Mouse (Mus musculus) limb, embryonic 10.5 days (tissue): ENCODE measurements around the gene Mesd. TPM values are rescaled to one million over a fixed set of nuclear protein-coding genes. Genes with fewer than 3 reads are reported as not detected.
"Not testable (repeated sequence)": the region's sequence is repeated elsewhere in the genome, so short reads cannot be mapped to it uniquely, and the experiment has no call there.

Source experiments
- DNase-seq: peaks from one replicate; pipeline ENCODE4 v3.0.0-alpha.2; 2017; ENCODE audit warnings: low spot score
- H3K27ac ChIP-seq: fragments of 300-500 bp; sonication (generic); 2 replicates; pipeline ENCODE4 v1.5.1; 2016; ENCODE audit warnings: mild to moderate bottlenecking
- H3K27me3 ChIP-seq: fragments of 300-500 bp; sonication (generic); 2 replicates; pipeline ENCODE4 v1.6.1; 2016; ENCODE audit warnings: low read depth, mild to moderate bottlenecking; ENCODE audit not compliant: poor library complexity, severe bottlenecking
- H3K36me3 ChIP-seq: fragments of 300-500 bp; sonication (generic); 2 replicates; pipeline ENCODE4 v1.6.1; 2016; ENCODE audit warnings: mild to moderate bottlenecking, moderate library complexity
- H3K4me1 ChIP-seq: fragments of 300-500 bp; sonication (generic); 2 replicates; pipeline ENCODE4 v1.6.1; 2016
- H3K4me3 ChIP-seq: fragments of 300-500 bp; sonication (generic); 2 replicates; pipeline ENCODE4 v1.5.1; 2016; ENCODE audit warnings: mild to moderate bottlenecking, moderate library complexity
- H3K9me3 ChIP-seq: fragments of 300-500 bp; sonication (generic); replicated peaks from 2 replicates; pipeline ENCODE4 v1.6.1; 2016; ENCODE audit warnings: mild to moderate bottlenecking
- WGBS: fragments of 180-500 bp; shearing (Covaris S2); methylation state at CpG from one replicate; pipeline ENCODE4 v1.1.7; 2016; 5-methylcytosine and 5-hydroxymethylcytosine counted together
- polyA plus RNA-seq: library from polyadenylated mRNA; unstranded; fragments of >200 nt; fragmentation: Nextera tagmentation; extraction: Ambion mirVana; gene quantifications from 2 replicates; pipeline ENCODE4 v1.2.1, GENCODE M21; 2016

The Mesd gene
- polyA plus RNA-seq, 1 experiment from 2014 or later = 104 TPM

- peak overlapping the region; percentile 92 for H3K4me3 ChIP-seq
- peaks cover 28% of the 10 kb centered on the region for H3K36me3 ChIP-seq
- DNase-seq = no peak
- H3K27me3 ChIP-seq = no peaks in the 10 kb centered on the region
- H3K9me3 ChIP-seq = 0 out of 2 replicates have a peak, but pooled peaks cover 2% of the 10 kb centered on the region
- H3K4me1 ChIP-seq = peaks cover 54% of the 10 kb centered on the region
- H3K27ac ChIP-seq = peak overlapping the region; percentile 98
- WGBS = 62% methylated on average over 6 of the region's 6 CpGs
Measured at GRCm38 (mm10) chr7:83884921-83885532, 761 bp downstream of the Mesd start.

- peaks cover 23% of the 10 kb centered on the region for H3K36me3 ChIP-seq
- H3K27ac ChIP-seq = 0 out of 2 replicates have a peak overlapping the region, but pooled peaks have one; percentile 98
- peaks cover 46% of the 10 kb centered on the region for H3K4me1 ChIP-seq
- DNase-seq = no peak
- 0 out of 2 replicates have a peak, but pooled peaks cover 2% of the 10 kb centered on the region for H3K9me3 ChIP-seq
- H3K4me3 ChIP-seq = no peak overlapping the region
- H3K27me3 ChIP-seq = no peaks in the 10 kb centered on the region
- 90% methylated on average over 4 of the region's 4 CpGs for WGBS
Measured at GRCm38 (mm10) chr7:83885835-83886234, 1.6 kb downstream of the Mesd start.

DNA sequence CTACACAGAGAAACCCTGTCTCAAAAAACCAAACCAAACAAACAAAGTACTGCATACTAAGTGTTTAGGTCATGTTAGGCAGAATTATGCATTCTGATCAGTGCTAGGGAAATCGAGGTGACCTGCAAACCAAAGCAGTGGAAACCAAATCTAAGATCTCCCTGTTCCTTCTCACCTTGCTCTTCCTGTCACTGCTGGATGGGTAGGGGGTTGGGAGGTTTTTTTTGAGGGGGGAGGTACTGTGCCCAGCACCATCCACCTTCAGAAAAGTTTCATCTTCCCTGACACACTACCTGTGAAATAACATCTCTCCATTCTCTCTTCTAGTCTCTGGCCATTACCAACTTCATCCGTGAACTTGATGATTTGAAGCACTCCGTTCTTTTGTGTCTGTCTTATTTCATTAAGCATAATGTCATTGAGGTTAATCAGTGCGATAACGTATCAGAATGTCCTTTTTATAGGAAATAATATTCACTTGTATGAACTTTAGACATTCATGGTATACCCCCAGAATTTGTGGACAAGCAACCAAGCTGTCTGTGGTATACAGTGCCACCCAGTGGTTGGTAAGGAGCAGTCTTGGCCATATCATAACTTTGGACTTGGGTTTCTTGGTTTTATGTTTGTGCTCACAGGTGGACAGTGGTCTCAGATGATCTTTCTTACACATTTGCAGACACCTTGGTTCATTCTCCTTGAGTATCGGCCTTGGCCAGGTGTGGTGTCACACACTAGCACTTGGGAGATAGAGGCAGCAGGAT lies 2.3 kb downstream of the Mesd start:
- 0 out of 2 replicates have a peak, but pooled peaks cover 2% of the 10 kb centered on the region for H3K9me3 ChIP-seq
- no peak overlapping the region for H3K4me3 ChIP-seq
- H3K36me3 ChIP-seq = peaks cover 16% of the 10 kb centered on the region
- peak; percentile 41 for DNase-seq
- no peak overlapping the region for H3K27ac ChIP-seq
- H3K27me3 ChIP-seq = no peaks in the 10 kb centered on the region
- 94% methylated on average over 6 of the region's 6 CpGs for WGBS
- H3K4me1 ChIP-seq = peaks cover 42% of the 10 kb centered on the region

- Histone ChIP-seq H3K27ac (no peak overlapping the region), H3K4me3 (no peak overlapping the region), H3K4me1 (peaks cover 35% of the 10 kb centered on the region), H3K27me3 (no peaks in the 10 kb centered on the region), H3K36me3 (peaks cover 4% of the 10 kb centered on the region), H3K9me3 (0 out of 2 replicates have a peak, but pooled peaks cover 2% of the 10 kb centered on the region)
- WGBS = 72% methylated on average over 3 of the region's 3 CpGs
- DNase-seq = no peak
Measured at GRCm38 (mm10) chr7:83889383-83889782, 5.1 kb downstream of the Mesd start.

- H3K9me3 ChIP-seq, H3K27ac ChIP-seq, H3K27me3 ChIP-seq, DNase-seq, H3K36me3 ChIP-seq, H3K4me3 ChIP-seq: not testable (repeated sequence)
- H3K4me1 ChIP-seq = peaks cover 29% of the 10 kb centered on the region
- WGBS = 82% methylated on average over 5 of the region's 5 CpGs
Measured at GRCm38 (mm10) chr7:83889946-83890345, 5.7 kb downstream of the Mesd start.

GRCm38 (mm10) chr7:83891433-83892332 lies 7.4 kb downstream of the Mesd start:
- peaks cover 24% of the 10 kb centered on the region for H3K4me1 ChIP-seq
- DNase-seq = peak; percentile 98
- WGBS = 5% methylated on average over 44 of the region's 44 CpGs
- H3K36me3 ChIP-seq = peaks cover 25% of the 10 kb centered on the region
- H3K27ac ChIP-seq = peak overlapping the region; percentile 93
- H3K27me3 ChIP-seq = no peaks in the 10 kb centered on the region
- H3K9me3 ChIP-seq = no peaks in the 10 kb centered on the region
- peak overlapping the region; percentile 85 for H3K4me3 ChIP-seq

- no peaks in the 10 kb centered on the region for H3K27me3 ChIP-seq
- no peak for DNase-seq
- 0% methylated on average over 21 of the region's 21 CpGs for WGBS
Measured at GRCm38 (mm10) chr7:83892333-83892669, 8.0 kb downstream of the Mesd start.

DNA sequence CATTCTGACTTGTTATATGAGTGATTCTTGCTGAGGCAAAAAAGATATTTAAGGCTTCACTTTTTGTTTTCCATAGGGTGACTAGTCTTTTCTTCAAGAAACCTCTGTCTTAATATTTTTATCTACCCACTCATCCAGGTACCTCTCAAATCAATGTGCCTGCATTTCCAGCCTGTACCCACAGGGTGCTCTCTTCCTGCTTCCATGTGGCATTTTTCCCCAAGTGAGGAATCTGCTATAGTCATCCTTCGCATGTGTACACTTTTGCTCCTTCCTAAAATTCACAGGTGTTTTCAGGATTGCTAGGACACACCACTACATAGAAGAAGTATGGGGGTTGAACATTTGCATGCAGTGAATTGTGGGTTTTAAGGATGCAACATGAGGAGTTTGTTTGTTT lies 10.1 kb downstream of the Mesd start:
- Histone ChIP-seq H3K4me3 (no peak overlapping the region), H3K27ac (no peak overlapping the region), H3K27me3 (no peaks in the 10 kb centered on the region), H3K4me1 (peaks cover 24% of the 10 kb centered on the region), H3K36me3 (peaks cover 49% of the 10 kb centered on the region), H3K9me3 (no peaks in the 10 kb centered on the region)
- DNase-seq = no peak
- 94% methylated on average over 1 of the region's 1 CpGs for WGBS

More at GRCm38 (mm10) chr7:83892333-83892669, 8.0 kb downstream of the Mesd start:
- H3K27ac ChIP-seq = peak overlapping the region; percentile 93
- H3K36me3 ChIP-seq = peaks cover 29% of the 10 kb centered on the region
- H3K4me1 ChIP-seq = peaks cover 24% of the 10 kb centered on the region
- H3K9me3 ChIP-seq = no peaks in the 10 kb centered on the region
- peak overlapping the region; percentile 85 for H3K4me3 ChIP-seq

DNA sequence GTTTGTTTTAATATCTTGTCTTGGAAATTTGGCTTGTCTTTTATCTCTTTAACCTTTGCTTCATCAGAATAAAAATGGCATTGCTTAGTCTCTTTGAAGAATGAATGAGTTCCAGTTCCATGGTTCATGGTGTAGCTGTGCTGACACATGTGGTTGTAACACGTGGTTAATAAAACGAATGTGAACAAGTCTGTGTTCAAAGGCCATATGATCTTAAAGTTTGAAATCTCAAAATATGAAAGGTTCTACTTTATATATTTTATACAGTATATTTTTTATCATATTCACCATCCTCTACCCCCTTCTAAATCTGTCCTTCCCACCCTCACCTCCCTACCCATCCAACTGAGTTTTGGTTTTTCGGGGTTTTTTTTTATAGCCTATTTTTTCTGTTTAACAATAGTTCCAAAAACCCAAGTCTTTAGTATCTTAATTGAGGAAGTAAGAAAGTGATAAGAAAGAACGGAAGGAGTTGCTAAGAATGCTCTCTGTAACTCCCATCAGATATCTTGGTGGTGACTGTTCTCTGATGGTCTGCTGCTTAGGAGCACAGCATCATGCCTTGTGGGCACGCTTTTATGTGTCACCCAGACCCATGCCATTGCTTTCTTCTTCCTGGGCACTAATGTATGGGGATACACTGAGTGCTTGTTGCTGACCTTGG lies 11.9 kb downstream of the Mesd start:
- H3K36me3 ChIP-seq = peaks cover 68% of the 10 kb centered on the region
- H3K27ac ChIP-seq = no peak overlapping the region
- 95% methylated on average over 5 of the region's 5 CpGs for WGBS
- DNase-seq = no peak
- H3K4me3 ChIP-seq = no peak overlapping the region
- no peaks in the 10 kb centered on the region for H3K9me3 ChIP-seq
- H3K27me3 ChIP-seq = no peaks in the 10 kb centered on the region
- peaks cover 19% of the 10 kb centered on the region for H3K4me1 ChIP-seq

DNA sequence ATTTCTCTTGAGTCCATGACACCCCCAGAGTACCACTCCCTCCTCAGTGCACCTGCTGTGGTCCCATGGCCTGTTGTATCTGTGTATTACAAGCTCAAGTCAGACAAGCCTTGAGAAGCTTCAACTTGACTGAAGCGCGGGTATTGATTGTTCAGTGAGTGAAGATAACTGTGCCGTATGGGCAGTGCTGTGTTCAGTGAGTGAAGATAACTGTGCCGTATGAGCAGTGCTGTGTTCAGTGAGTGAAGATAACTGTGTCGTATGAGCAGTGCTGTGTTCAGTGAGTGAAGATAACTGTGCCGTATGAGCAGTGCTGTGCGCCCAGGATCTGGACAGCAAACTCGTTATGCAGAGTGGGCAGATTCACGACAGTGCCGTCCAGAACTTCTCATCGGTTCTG lies 14.0 kb downstream of the Mesd start:
- Histone ChIP-seq H3K4me3 (no peak overlapping the region), H3K36me3 (peaks cover 76% of the 10 kb centered on the region), H3K27me3 (no peaks in the 10 kb centered on the region), H3K27ac (no peak overlapping the region), H3K4me1 (peaks cover 9% of the 10 kb centered on the region), H3K9me3 (no peaks in the 10 kb centered on the region)
- no peak for DNase-seq
- 92% methylated on average over 11 of the region's 11 CpGs for WGBS

DNA sequence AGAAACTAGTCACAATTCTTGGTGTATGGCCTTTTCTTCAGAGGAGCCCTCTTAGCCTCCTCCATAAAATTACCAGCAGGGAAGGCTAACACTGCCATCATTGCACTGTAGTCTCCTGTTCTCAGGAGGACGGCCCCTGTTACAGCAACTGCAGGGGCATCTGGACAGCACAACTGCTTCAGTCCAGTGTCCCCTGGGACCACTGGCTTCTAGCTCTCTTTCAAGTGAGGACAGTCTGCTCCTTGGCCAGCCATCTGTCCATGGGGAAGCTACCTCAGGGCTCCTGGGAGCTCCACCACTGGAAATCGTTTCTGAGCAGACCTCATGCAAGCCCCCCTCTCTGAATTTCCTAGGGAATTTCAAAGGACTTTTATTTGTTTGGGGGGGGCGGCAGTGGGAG lies 16.3 kb downstream of the Mesd start:
- DNase-seq = no peak
- no peaks in the 10 kb centered on the region for H3K4me1 ChIP-seq
- 90% methylated on average over 3 of the region's 3 CpGs for WGBS
- H3K27me3 ChIP-seq = no peaks in the 10 kb centered on the region
- no peak overlapping the region for H3K4me3 ChIP-seq
- H3K36me3 ChIP-seq = peaks cover 63% of the 10 kb centered on the region
- H3K9me3 ChIP-seq = no peaks in the 10 kb centered on the region
- no peak overlapping the region for H3K27ac ChIP-seq

DNA sequence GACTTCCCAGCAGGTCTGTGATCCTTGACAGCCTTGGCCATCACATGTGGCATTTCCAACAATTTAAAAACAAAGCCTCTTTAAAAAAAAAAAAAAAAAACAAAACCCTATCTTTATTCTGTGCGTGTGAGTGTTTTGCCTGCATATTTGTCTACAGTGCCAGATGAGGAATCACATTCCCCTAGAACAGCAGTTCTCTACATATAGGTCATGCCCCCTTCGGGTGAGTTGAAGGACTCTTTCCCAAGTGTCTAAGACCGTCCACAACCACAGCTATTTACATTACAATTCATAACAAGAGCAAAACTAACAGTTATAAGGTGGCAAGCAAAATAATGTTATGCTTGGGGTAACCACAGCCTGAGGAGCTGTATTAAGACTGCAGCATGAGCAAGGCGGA lies 17.2 kb downstream of the Mesd start:
- no peak for DNase-seq
- no peak overlapping the region for H3K4me3 ChIP-seq
- H3K27me3 ChIP-seq = no peaks in the 10 kb centered on the region
- 96% methylated on average over 4 of the region's 4 CpGs for WGBS
- H3K4me1 ChIP-seq = no peaks in the 10 kb centered on the region
- H3K27ac ChIP-seq = no peak overlapping the region
- no peaks in the 10 kb centered on the region for H3K9me3 ChIP-seq
- peaks cover 54% of the 10 kb centered on the region for H3K36me3 ChIP-seq
